Mouse (Mus musculus): Measurements from ENCODE around the gene Cd52.
"Not testable (repeated sequence)": the region's sequence is repeated elsewhere in the genome, so short reads cannot be mapped to it uniquely, and the experiment has no call there.

Gene Cd52

DNA sequence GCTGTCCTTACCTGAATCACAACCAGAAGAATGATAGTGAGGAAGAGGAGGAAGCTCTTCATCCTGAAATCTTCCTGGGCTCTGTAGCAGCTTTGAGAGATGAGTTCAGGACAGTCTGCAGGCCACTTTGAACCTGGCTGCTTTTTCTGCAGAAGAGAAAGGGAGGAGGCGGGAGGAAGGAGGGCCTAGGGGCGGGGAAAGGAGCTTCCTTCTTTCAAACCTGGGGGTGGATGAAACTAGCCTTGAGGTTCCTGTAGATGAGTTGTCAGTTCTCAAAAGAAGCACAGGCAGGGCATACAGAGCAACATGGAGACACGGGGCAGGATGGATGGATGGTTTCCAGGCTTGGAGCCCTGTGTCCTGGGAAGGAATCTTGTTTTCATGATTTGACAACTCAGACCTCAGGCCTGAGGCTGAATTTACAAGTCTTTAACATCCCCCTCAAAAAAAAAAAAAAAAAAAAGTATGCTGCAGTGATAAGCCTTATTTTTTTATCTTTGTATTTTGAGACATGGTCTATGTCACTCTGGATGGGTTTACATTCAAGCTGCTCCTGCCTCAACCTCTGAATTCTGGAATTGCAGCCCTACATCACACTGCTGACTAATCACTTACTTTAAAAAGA is at the start of gene Cd52:
Cd52 (minus strand) TSS at position 160 of the 625 bp plus-strand sequence.
- peak; percentile 87 for DNase-seq (ENCODE audit: low read depth)

- DNase-seq (ENCODE audit: low read depth), result not testable (repeated sequence)
Observed at GRCm38 (mm10) chr4:134144297-134144696, 49.4 kb upstream of the Cd52 start.

DNA sequence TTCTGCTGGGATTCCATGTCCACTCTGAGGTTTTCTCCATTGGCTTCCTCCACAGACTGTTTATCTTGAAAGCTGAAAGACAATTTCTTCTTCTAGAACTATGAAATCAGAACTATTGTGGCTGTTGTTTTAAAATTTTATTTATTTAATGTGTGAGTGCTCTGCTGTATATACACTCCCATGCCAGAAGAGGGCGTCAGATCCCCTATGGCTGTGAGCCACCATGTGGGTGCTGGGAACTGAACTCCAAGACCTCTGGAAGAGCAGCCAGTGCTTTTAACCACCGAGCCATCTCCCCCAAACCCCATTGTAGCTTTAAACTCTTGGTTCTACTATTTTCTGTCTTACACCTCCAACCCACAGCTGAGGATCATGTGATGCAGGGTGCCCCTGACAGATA is 44.0 kb upstream of the Cd52 start:
- no peak for DNase-seq (ENCODE audit: low read depth)

GRCm38 (mm10) chr4:134136280-134136926 is 41.5 kb upstream of the Cd52 start:
- DNase-seq (ENCODE audit: low read depth), result no peak

DNA sequence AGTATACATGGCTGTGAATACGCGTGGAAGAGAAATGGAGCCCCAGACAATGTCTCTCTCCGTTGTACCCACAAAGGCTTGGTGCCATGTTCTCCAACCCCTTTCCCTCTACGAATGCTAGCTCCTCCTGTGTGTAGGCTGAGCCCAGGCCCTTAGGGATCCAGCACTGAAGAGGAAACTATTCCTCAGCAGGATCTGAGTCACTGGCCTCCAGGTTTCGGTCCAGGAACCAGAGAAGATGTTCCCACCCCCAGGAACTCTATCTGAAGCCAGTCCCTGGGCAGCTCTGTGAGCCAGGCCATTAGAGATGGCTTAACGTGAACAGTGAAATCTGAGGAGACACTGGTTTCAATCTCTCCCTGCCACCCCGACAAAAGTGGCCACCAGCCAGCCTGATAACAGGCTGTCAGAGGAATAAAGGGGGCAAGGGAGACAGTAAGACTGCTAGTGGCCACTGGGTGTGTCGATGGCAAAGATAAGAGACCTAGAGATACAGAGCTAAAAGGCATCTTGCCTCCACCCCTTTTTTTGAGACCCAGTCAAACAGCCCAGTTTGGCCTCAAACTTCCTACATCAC is 37.7 kb upstream of the Cd52 start:
- no peak for DNase-seq (ENCODE audit: low read depth)

- DNase-seq (ENCODE audit: low read depth), result no peak
Observed at GRCm38 (mm10) chr4:134132117-134132516, 37.2 kb upstream of the Cd52 start.

- peak; percentile 80 for DNase-seq (ENCODE audit: low read depth)
Observed at GRCm38 (mm10) chr4:134129482-134129881, 34.6 kb upstream of the Cd52 start.

GRCm38 (mm10) chr4:134128983-134129362 is 34.1 kb upstream of the Cd52 start:
- no peak for DNase-seq (ENCODE audit: low read depth)

DNA sequence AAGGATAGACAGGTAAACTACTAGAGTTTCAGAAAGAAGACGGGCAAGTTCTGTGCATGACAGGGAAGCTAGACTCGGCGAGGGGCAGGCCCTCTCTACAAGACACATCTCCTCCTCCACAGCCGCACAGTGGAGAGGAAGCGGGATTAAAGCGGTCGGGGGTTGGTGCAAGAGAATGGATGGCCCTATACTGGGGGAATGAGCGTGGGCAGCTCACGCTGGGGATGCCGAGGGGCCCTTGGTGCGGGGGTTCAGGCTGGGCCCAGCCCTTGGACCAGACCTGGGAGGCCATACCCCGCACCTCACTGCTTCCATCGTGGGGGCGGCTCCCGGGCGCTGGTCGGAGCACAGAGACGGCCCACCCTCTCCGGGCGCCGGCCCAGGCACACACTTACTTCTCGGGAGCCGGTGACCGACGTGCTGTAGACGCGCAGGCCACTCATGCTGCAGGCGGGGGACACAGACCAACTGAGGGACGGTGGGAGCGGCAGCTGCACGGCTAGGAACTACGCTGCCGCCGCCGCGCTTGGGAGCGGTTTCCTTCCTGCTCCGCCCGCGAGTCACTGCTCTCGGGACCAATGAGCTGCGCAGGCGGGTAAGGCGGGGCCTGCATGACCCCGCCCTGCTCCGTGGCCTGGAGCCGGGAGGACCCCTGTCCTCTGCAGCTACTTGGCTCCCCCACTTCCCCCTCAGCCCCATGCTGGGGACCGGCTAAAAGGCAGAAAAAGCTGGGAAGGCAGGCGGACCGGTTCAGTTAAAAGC is 33.5 kb upstream of the Cd52 start, which contains the start of gene Sh3bgrl3:
Sh3bgrl3 (minus strand) TSS at position 569 of the 762 bp plus-strand sequence.
- DNase-seq (ENCODE audit: low read depth), result peak; percentile 91

DNA sequence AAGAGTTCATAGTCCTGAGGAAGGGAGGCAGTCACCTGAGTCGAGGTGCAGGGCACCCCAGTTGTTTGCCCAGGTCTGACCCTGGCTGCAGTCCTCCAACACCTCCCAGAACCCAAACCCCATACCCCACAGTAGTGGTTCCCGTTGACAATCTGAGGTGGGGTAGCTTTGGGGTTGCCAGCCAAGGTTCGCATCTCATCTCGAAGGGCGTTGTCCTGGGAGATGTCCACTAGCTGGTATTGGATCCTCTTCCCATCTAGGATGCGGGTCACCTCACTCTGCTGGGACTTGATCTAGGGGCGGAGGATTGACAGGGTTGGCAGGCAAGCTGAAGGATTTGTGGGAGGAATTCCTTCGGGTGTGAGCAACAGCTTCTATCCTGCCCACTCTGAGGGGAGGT is 32.9 kb upstream of the Cd52 start:
- DNase-seq (ENCODE audit: low read depth), result no peak

DNA sequence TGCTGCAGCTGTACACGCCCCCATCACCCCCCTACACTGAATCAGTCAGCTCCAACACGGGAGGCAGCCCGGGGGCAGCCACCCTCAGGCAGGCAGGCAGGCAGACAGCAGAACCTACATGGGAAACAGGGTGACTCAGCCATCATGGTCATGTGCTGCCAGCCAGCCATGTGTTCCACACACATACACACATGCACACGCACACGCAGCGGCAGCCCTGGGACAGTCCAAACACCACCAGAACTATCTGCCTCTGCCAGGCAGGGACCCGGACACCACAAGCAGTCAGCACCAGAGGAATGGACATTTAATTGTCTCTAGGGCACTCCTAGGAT is 32.2 kb upstream of the Cd52 start:
- peak; percentile 66 for DNase-seq (ENCODE audit: low read depth)

DNA sequence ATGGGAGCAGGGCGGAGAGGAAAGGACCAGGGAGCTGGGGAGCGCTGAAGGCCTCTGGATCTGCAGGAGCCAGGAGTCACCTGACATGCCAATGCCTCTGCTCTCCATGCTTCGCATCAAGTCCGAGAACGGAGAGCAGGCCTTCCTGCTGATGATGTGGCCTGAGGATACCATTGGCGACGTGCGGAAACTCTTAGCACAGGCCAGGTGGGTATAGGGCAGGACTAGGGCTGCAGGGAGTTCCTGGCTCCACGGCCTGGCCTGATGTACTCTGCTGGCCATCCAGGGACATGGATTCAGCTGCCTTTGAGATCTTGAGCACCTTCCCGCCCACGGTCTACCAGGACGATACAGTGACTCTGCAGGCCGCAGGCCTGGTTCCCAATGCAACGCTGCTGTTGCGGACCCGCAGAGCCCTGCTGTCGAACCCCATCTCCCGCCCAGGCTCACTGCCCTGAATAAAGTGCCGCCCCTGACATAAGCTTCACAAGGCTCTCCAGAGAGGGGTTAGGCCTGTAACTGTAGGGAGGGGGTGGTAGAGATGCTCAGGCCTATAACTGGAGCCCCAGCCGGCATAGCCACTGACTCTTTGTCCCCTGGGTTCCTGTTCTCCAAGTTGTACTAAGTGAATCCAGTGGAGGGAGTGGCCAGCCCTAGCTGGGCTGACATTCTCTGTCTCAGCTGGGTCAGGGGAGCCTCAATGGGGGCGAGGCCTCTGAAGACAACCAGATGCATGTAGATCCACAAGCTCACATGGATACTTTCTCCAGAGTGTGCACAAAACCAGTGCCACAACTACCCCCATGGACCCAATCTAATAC is 31.6 kb upstream of the Cd52 start:
- DNase-seq (ENCODE audit: low read depth), result no peak

DNA sequence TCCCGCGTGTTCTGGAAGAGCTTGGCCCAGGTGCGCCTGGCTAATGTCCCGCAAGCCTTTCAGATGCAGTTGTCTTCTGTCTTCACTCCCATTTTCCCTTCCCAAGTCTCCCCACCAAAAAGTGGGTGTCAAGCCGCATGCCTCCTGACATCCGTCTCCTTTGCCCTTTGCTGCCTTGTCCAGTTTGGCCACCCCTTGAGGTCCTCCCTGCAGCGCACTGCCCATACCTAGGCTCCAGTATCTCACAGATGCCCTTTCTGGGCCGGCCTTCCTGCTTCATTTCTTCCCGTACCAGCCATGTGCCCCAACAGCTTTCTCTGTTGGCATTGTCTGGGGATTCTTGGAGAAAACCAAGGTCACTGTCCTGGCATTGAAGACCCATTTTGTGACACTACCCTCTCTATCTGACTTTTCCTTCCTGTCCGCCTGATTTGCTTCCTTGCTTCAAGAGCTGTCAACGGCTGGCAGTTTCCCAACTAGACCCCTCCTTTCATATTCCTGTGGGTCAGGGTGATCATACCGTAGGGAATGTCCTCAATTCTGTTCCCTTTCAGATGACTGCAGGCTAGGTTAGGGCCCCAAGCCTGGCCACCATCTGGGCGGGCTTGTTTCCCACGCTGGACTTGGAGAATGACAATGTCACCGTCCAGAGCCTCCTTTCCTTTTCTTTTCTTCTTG is 30.6 kb upstream of the Cd52 start:
- no peak for DNase-seq (ENCODE audit: low read depth)

- DNase-seq (ENCODE audit: low read depth), result peak; percentile 97
Observed at GRCm38 (mm10) chr4:134123680-134124551, 29.0 kb upstream of the Cd52 start.

GRCm38 (mm10) chr4:134123147-134123546 is 28.3 kb upstream of the Cd52 start:
- DNase-seq (ENCODE audit: low read depth), result no peak

DNA sequence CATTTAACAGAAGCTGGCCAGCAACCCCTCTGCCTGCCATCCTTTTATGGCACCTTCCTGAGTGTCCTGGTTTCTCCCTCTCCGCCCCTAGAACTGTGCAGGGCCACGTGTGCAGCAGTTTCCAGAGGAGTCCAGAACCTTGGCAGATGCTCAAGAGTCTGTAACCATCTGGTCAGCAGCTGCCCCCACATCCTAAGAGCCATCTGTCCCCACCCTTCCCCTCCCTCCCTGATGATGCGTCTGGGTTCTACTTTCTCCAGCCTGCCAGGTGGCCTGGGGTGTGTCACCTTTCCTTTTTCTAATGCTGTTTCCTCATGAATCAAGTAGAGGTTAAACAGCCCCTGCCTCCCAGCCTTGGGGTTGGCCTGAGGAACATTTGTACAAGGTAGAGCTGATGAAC is 27.4 kb upstream of the Cd52 start:
- DNase-seq (ENCODE audit: low read depth), result peak; percentile 85

GRCm38 (mm10) chr4:134121571-134121970 is 26.7 kb upstream of the Cd52 start:
- peak; percentile 90 for DNase-seq (ENCODE audit: low read depth)

GRCm38 (mm10) chr4:134120916-134121315 is 26.0 kb upstream of the Cd52 start:
- DNase-seq (ENCODE audit: low read depth), result no peak

- DNase-seq (ENCODE audit: low read depth), result peak; percentile 72
Observed at GRCm38 (mm10) chr4:134120192-134120805, 25.4 kb upstream of the Cd52 start.

DNA sequence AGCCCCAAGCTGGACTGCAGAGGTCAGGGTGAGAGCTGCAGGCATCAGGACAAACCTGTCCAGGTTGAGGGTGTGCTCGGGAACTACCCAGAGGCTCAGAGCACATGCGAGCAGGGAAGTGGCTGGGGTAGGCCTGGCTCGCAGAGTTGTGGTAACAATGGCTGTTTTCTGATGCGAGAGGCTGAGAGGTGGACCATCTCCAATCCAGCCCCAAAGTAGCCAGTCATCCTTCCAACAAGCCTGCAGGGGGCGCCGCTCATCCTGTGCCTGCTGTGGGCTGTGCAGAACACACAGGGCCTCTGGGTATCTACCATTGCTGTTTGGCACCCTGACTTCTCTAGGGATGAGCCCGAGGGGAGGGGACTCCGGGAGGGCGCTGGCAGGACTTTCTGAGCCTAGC is 24.8 kb upstream of the Cd52 start:
- DNase-seq (ENCODE audit: low read depth), result peak; percentile 84
